Mouse (Mus musculus) kidney, postnatal 10 days (tissue): ENCODE data around the gene Pigv.
"Not testable (repeated sequence)": the region's sequence is repeated elsewhere in the genome, so short reads cannot be mapped to it uniquely, and the experiment has no call there.

Experiments used
- DNase-seq: peaks from one replicate; pipeline ENCODE4 v3.0.0; 2021; ENCODE audit warnings: mixed read lengths

Gene Pigv

DNA sequence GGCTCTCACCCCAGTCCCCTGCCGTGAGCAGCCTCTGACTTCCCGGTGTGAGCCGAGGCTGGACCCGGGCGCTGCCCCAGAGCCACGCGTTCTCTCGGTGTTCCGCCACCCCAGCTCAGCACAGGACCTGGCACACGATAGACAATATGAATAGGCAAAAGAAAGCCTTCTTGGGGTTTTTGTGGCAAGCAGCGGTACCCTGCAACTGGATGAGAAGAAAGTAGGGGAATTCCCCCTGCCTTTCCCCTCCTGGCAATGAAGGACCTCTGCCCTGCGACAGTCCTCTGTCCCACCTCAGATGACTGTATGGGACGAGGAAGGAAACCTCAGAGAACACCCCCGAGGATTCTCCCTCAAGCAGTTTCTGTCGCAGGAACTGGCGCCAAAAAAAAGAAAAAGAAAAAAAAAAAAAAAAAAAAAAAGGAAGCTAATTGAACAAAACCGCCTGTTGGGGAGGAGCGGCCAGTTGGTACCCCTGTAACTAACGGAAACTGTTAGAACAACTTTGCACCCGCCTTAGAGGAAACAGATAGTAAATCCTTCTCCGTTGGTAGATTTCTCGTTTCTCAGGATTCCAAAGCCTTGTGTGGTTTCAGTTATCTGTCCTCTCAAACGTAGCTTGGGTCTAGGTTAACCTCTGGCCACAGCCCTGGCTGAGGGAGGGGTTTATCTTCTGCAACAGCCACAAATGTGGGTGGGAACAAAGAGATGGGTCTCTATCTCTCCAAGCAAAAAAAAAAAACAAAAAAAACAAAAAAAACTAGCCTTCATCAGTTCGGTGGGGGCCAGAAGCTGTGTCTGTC lies 599 bp upstream of the Pigv start:
- DNase-seq = peak; percentile 65

DNA sequence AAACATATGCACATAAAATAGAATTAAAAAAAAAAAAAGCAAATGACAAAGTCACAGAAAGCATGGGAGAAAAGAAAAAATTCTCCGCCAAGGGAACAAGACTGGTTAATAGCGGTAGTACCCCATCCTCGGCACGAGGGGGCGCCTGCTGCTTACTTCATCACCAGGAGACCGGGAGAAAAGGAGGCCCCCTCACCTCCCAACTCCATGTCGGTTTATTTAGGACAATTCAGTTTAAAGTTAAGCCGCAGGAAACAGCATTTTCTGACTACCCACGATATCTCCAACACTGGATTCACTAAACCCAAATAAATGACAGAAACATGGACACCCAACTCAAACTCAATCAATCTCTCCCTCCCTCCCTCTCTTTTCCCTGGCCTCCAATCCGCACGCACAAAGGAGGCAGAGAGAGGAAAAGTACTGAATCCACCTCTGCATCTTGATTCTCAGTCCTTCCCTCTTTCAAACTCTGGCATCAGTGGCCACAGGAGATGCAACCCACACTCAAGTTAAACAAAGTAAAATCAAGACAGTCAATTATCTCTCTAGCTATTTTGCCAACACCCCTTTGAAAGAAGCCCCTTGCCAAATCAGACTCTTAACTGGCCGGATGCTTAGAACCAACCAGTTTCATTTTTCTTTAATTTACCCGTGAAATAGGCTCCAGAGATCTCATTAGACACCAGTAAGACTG lies 1.1 kb downstream of the Pigv start:
- DNase-seq = peak; percentile 93

DNA sequence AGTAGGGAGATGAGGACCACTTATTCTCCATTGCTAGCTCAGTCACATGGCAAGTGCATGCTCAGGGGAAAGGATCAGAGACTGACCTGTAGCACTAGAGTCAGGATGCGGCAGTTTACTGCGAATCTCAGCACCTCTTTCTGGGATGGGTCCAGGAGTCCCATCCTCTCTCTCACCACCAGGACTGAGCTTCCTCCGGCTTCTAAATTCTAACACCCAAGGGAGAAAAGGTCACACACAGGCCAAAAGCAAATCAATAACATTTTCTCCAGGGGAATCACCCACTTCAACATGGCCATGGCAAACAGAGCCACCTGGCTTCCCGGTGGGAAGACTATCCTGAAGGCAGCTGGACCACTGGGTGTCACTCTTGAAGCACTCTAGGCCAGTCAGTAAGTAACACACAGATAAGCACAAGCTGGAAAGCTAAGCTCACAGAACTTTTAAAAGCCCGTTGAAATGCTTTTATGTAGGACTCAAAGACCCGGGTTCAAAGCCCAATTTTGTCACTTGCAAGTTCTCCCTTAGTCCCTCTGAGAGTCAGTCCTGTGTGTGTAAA lies 2.7 kb downstream of the Pigv start:
- DNase-seq = peak; percentile 65

DNA sequence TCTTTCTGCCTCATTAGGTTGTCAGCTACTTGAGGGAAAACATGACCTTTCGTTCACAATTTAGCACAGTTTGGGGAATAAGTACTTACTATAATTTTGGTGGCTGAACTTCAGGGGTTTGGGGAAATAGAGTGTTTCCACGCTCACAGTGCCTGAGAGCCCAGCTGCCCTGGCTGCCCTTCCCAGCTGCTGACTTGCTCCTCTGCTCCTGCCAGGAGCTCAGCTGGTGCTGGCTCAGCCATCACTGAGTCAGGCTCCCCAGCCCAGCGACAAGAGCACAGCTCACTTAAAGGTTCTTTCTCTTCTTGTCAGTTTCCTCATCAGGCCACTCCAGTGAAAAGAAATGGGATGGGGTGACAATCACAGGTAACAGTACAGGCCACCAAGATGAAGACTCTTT lies 3.9 kb downstream of the Pigv start:
- DNase-seq = no peak

DNA sequence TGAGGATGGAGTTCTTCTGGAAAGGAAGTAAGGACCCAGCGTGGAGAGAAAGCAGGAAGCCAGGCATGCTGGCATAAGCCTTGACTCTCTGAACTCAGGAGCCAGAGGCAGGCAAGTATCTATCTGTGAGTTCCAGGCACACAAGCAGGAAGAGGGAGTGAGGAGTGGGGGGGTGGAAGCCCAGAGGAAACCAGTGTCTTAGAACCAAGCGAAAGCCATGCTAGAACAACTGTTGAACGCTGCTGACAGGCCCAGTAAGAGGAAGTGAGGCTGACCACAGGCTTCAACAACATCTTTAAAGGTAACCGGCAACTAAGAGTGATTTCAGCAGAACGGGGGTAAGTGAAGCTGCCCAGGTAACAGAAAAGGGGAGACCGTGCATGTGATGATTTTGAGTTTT lies 6.2 kb downstream of the Pigv start:
- DNase-seq = no peak

DNA sequence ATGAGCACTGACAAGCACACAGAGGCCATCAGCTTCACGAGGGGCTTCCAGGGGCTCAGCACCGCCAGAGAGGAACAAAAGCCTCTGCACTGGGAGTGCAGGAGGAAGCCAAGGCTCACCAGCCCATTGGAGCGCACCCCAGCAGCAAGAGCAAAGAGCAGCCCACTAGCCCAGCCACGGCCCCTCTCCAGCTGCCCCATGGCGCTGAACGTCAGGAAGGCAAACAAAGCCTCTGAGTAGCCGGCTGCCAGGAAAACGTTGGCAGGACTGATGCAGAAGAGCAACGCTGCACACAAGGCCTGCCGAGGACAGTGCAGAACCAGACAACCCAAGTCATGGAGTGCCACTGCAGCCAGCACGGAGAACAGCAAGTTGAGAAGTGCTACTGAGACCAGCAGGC lies 7.3 kb downstream of the Pigv start:
- no peak for DNase-seq

DNA sequence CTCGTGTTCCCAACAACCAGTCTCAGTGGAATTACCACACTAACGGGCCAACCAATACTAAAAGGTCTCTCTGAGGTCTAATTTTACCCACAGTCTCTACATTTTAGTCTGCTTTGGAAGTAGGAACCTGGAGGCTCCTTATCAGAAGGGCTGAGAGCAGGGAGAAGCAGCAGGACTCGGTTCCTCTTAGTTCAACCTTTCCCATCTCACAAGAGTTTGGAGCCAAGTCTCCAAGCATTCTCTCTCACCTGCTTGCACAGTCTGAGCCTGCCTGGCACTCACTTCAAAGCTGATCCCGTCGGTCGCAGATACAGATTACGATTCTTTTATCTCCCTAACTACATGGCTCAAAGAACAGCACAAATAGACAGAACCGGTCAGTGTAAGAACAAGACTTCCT lies 9.5 kb downstream of the Pigv start:
- no peak for DNase-seq

DNA sequence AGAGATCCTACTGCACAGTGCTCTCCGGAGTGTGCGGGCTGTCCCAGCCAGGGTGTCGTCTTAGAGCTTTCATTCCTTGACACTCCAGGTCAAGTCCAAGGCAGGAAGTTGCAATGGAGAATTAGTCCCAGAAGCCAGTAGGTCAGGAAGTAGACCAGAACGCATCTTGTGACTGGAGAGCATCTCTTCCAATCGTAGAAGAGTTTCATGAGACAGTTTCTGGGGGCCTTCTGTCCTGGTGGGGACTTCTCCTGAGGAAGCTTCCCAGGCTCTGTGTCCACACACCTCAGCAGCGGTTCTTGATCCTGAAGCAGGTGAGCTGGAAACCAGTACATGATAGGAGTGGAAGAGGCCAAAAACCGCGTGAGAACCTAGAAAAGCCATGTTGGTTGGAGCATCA lies 10.0 kb downstream of the Pigv start:
- no peak for DNase-seq

DNA sequence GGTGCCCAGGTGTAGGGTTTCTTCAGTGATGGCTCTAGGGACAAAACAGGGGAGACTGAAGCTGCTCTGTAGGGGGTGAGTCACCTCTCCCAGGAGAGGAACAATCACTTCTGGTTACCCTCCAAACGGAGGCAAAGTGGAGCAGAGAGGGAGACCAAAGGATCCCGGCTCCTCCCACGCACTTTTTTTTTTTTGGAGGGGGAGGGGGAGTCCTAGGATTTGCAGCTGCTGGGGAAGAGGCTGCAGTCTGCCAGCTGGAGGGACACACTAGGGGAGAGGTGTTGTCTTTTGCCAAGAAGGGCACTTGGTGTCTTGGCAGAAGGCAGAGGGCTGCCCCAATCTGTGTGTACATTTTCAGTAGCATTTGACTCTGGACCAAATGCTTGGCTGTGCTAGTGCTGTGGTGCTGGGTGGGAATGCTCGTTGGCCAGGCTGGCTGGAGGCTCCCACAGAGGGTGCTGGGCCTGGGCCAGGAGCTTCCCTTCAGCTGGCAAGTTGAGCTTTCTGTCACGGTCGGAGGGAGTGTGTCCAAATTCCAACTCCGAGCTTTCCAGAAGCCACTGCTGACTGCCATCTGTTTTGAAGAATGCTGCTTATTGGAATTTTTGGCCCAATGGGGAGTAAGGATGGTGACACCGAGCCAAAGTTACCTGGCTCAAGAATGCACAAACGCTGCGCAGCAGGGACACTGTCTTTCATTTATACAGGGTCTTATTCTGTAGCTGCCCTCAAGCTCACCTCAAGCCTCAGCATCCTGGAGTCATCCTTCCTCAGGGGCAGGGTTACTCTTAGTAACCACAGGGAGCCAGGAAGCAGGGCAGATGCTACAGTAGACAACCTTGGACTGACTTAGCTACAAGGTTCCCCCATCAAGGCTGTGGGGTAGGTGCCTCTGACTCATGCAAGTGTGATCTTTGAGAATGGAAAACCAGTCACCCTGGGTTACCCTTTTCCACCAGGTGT lies 12.0 kb downstream of the Pigv start:
- DNase-seq = peak; percentile 92

DNA sequence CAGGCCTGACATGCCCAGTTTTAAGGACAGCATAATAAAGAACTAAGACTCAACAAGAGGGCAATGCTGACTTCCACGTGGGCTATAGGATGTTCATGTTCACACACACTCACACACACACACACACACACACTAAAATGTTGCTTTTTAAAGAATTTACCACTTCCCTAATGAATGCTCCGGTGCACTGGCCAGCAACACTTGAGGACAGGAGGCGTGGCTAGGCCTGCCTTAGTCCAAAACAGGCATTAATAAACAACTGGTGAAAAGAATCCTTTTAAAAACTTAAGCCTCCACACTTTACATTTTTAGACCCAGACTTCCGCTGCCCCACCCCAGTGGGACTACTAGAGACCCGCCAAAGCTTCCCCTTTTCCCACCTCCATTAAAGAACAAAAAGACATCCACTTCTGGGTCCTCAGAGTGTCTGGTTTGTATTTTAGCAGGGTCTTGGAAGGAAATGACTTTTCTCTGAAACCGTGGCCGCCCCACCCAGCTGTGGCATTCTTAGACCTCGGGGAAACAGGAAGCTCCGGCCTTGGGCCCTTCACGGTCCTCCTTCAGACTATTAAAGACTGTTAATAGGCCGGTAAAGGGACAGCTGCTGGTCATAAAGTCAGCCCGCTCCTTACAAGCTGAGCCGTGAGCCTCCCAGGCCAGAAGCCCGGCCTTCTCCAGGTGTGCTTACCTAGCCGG lies 12.8 kb downstream of the Pigv start:
- DNase-seq = peak; percentile 79

DNA sequence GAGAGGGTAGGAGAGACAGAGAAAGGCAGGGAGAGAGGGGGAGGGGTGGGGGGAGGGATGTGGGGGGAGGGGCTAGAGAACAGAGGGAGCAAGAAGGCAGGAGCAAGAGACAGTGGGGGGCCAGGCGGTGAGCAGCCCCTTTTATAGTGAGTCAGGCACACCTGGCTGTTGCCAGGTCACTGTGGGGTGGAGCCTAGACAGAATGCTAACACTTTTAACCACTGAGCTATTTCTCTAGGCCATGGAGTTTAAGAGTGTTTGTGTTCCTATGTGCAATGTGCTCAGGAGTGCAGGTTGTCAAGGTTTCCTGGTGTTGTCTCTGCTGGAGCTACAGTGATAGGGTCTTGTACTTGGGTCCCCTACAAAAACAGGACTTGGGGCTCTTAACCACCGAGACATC lies 13.7 kb downstream of the Pigv start:
- DNase-seq = no peak

DNA sequence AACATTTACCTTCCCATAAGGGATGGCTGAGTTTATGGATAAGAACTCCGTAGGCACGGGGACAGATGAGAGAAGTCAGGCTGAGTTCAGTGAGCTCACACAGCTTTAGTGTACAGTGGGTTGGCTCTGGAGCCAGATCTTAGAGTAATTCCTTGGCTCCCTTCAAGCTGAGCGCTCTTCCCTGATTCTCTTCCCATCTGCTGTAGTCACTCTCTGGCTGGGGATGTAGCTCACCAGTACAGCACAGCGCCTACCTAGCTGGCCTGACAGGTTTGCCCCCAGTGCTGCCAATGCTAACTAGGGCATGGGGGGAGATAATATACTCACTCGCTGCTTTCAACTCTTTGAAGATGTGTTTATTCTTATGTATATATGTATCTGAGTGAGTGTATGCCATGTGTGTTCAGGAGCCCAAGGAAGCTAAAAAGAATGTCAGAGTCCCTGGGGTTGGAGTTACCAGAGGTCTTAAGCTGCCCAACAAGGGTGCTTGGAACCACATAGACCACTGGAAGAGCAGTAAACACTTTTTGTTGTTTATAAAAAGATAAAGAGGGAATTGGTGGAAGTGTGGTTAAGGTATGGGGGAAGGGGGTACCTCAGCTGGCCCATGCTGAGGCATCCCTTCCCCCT lies 14.5 kb downstream of the Pigv start:
- DNase-seq = no peak

DNA sequence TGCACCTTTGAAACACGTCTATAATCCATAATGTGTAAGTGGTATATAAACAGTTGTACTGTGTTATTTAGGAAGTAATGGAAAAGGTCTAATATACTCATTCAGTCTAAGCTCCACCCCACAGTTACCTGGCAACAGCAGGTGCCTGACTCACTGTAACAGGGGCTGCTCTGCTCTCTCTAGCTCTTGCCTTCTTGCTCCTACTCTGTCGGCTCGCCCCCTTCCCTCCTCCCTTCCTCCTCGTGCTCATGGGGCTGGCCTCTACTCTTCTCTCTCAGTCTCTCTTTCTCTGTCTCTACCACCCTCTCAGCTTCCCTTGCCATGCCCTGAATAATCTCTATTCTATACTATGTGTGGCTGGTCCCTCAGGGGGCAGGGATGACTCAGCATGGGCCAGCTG lies 15.4 kb downstream of the Pigv start:
- no peak for DNase-seq

DNA sequence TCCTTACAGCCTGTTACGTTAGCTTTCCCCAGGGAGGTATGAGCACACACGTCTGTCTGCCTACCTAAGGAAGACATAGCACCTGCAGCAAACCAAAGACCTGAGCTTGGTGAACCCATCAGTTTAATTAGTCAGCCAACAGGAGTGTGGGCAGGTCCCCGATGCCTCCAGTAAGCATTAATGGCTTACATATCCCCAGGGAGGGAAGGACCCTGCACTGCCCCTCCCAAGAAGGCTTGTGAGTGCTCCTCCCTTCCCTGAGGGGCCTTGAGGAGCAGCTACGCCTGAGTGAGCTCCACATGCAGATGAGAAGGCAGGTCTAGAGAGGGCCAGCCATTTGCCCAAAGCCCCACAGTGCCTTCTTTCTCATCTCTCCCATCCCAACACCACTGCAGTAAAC lies 16.2 kb downstream of the Pigv start:
- peak; percentile 59 for DNase-seq

DNA sequence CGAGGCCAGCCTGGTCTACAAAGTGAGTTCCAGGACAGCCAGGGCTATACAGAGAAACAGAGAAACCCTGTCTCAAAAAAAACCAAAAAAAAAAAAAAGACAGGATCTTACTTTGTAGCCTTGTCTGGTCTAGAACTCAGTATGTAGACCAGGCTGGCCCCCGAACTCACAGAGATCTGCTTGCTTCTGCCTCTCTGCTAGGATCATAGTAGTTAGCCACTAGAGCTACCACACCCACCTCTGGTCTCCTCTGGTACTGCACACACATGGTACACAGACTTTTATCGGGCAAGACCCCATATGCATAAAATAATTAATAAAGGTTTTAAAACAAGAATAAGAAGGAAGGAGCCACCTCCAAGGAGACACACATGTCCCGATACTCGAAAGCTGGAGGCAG lies 18.4 kb downstream of the Pigv start:
- not testable (repeated sequence) for DNase-seq

DNA sequence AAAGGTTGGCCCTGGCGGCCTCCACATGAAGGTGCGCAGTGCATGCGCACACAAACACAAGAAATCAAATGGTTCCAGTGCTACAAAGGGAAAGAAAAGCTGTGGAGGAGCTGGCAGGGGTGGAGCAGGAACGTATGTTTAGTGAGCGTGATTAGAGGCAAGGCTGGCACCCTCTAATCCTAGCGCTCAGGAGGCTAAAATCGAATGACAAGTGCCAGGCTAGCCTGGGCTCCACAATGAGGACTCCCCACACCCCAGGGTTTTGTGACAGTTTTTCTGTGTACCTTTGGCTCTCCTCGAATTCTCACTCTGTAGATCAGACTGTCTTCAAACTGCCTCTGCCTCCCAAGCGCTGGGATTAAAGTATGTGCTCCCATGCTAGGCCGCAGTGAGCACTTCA lies 19.7 kb downstream of the Pigv start:
- DNase-seq = no peak

DNA sequence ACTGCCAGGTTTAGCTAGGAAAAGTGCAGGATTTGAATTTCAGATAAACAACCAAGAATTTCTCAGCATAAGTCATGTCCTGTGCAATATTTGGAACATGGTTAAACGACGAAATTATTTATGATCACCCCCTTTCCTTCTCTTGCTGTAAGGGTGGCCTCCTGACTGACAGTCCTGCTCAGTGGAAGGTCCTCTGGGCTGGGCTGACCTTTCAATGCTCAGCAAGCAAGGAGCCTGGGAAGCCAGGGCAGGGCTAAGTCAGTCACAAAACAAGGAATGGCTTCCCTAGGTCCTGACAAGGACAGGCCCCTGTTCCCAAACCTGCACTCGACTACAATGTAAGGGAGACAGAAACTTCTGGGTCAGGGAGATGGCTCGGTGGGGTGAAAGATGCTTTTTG lies 20.5 kb downstream of the Pigv start:
- no peak for DNase-seq

DNA sequence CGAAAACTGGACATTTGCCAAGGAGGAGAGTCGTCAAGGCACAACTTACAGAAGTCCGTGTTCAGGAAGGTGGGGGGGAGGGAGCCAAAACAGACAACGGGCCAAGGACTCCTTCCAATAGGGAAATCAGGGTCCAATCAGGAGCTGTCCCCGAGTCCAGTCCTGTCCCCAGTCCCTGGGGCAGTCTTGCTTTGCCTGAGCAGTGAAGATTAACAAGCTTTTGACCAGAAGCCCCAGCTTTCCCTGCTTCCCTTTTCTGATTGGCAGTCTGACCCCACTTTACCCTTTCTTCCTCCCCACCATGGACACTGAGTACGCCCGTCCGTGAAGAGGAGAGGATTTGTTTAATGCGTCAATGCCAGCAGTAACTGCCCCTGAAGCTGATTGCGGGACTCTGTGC lies 21.0 kb downstream of the Pigv start:
- no peak for DNase-seq

DNA sequence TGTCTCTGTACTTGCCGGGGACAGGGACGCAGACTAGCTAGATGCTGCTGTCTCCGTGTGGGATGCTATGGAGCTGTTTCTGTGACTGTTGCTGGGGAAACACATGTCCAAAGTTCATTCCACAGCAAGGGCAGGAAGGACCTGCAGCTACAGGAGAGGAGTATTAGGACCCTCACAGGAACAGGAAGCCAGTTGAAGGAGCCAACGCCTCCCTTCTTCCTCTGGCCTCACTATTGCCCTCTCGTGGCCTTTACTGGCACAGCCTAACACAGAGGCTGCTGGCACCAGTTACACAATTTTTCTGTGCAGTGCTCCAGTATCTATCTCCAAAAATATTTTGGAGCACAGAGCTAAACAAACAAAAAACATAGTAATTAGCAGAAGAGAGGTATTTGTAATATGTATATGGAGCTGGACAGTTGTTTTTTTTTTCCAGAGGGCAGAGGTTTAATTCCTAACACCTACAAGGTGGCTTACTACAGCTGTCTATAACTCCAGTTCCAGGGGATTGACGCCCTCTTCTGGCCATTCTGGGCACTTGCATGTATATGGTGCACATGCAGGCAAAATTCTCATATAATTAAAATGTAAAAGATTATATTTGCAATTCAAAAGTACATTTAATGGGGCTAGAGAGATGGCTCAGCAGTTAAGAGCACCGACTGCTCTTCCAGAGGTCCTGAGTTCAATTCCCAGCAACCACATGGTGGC lies 22.3 kb downstream of the Pigv start, which contains the start of gene Zdhhc18:
TSS of gene Zdhhc18 (minus strand) at position 166 of the 711 bp plus-strand sequence.
- DNase-seq = peak; percentile 91

DNA sequence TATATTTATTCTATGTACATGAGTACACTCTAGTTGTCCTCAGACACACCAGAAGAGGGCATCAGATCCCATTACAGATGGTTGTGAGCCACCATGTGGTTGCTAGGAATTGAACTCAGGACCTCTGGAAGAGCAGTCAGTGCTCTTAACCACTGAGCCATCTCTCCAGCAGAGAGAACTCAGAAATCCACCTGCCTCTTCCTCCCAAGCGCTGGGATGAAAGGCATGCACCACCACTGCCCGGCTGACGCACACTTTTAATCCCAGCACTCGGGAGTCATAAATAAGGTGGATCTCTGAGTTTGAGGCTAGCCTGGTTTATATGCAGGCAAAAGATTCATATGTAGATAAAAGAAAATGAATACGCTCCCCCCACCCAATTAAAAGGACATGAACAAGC lies 23.0 kb downstream of the Pigv start:
- not testable (repeated sequence) for DNase-seq

DNA sequence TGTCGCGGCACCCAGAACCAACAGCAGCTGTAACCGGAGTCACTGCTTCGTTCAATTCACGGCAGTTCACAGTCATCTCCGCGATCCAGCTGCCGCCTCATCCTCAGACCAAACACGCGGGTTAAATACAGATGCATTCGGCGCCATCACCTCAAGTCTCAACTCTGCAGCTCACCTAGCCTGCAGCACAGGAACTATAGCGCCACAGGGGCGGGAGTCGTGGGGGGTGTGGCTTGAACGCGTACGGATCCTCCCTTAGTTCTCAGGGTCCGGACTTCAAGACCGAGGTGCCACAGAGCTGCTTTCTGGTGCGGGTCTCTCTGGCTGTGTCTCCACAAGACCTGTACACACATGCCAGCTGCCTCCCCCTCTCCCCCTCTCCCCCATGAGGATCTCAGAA lies 26.8 kb downstream of the Pigv start:
- DNase-seq = no peak
